Mouse (Mus musculus) WW6 (cell line): ENCODE measurements at regions not wholly inside any gene's neighbourhood (a gene's known extent, or its start where the extent isn't known, plus 50 kb on each side); places are given as distances from the start of the nearest gene placed in this dataset.

ENCODE experiments used
- DNase-seq: peaks from one replicate; pipeline ENCODE4 v3.0.0-alpha.2; 2013; ENCODE audit warnings: low read depth, low spot score

- no peak for DNase-seq
These were observed 315.4 kb upstream of the Dnajc24 start for GRCm38 (mm10) chr2:106318695-106319266.

GRCm38 (mm10) chr2:106346781-106347180 is 343.4 kb upstream of the Dnajc24 start:
- DNase-seq = no peak

- no peak for DNase-seq
These were observed 343.9 kb upstream of the Dnajc24 start for GRCm38 (mm10) chr2:106347249-106347648.

GRCm38 (mm10) chr2:106355565-106355964 is 337.5 kb upstream of the Mpped2 start:
- no peak for DNase-seq

GRCm38 (mm10) chr2:106355984-106356547 is 337.0 kb upstream of the Mpped2 start:
- DNase-seq = no peak

GRCm38 (mm10) chr2:106368641-106369040 is 324.4 kb upstream of the Mpped2 start:
- no peak for DNase-seq

- DNase-seq = no peak
These were observed 309.4 kb upstream of the Mpped2 start for GRCm38 (mm10) chr2:106383415-106384285.

- no peak for DNase-seq
These were observed 308.8 kb upstream of the Mpped2 start for GRCm38 (mm10) chr2:106384286-106384595.

GRCm38 (mm10) chr2:106384842-106385241 is 308.2 kb upstream of the Mpped2 start:
- DNase-seq = no peak

GRCm38 (mm10) chr2:106412158-106412557 is 280.9 kb upstream of the Mpped2 start:
- no peak for DNase-seq

GRCm38 (mm10) chr2:106415474-106416019 is 277.5 kb upstream of the Mpped2 start:
- no peak for DNase-seq

- DNase-seq = no peak
These were observed 274.9 kb upstream of the Mpped2 start for GRCm38 (mm10) chr2:106418181-106418580.

- no peak for DNase-seq
These were observed 268.1 kb upstream of the Mpped2 start for GRCm38 (mm10) chr2:106424974-106425373.

- no peak for DNase-seq
These were observed 267.6 kb upstream of the Mpped2 start for GRCm38 (mm10) chr2:106425451-106425881.

GRCm38 (mm10) chr2:106426010-106426409 is 267.1 kb upstream of the Mpped2 start:
- DNase-seq = no peak

GRCm38 (mm10) chr2:106427237-106427636 is 265.8 kb upstream of the Mpped2 start:
- no peak for DNase-seq

GRCm38 (mm10) chr2:106428909-106429308 is 264.2 kb upstream of the Mpped2 start:
- no peak for DNase-seq

GRCm38 (mm10) chr2:106431141-106431540 is 261.9 kb upstream of the Mpped2 start:
- no peak for DNase-seq

- no peak for DNase-seq
These were observed 261.4 kb upstream of the Mpped2 start for GRCm38 (mm10) chr2:106431637-106432199.

GRCm38 (mm10) chr2:106436136-106436535 is 256.9 kb upstream of the Mpped2 start:
- DNase-seq = no peak

GRCm38 (mm10) chr2:106454310-106454974 is 238.6 kb upstream of the Mpped2 start:
- no peak for DNase-seq

- no peak for DNase-seq
These were observed 238.0 kb upstream of the Mpped2 start for GRCm38 (mm10) chr2:106455039-106455438.
